Mouse (Mus musculus): ENCODE measurements around the gene Efl1.

DNA sequence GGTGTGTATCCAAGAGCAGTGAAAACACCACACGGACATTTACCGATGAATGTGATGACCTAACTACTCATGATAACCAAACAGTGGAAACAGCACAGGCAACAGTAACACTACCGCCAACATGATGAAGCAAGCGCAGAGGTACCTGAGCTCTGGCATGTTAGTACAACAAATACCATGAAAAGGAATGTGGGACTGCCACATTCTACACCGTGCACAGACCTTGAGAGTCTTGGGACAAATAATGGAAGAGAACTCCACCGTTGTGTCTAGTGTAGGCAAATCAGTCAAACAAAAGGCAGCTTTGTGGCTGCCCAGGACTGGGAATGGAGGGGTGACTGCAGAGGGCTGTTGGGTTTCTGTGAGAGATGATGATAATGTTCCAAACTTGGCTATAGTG lies 43.0 kb upstream of the Efl1 start:
- no peak for TF ChIP-seq POLR2A (IDR thresholded peaks at IDR 0.05; ENCODE audit: insufficient read length, low read depth)
- TF ChIP-seq USF1 (IDR thresholded peaks at IDR 0.05; ENCODE audit: low read depth): no peak
- no peak for TF ChIP-seq MAX (IDR thresholded peaks at IDR 0.05; ENCODE audit: low read depth)
- no peak for TF ChIP-seq E2F4 (IDR thresholded peaks at IDR 0.05; ENCODE audit: insufficient read depth)
- no peak for TF ChIP-seq POLR2AphosphoS2 (IDR thresholded peaks at IDR 0.05; ENCODE audit: insufficient read length, low read depth)
- TF ChIP-seq MYOD1 (IDR thresholded peaks at IDR 0.05; ENCODE audit: control insufficient read depth in 1 of 3, insufficient read length in 2 of 3, low read depth in 2 of 3): no peak
- TF ChIP-seq MYOG (IDR thresholded peaks at IDR 0.05; ENCODE audit: control insufficient read depth in 1 of 3, insufficient read depth in 1 of 3, insufficient read length in 2 of 3, low read depth in 2 of 3): no peak
- TF ChIP-seq CEBPB (IDR thresholded peaks at IDR 0.05; ENCODE audit: insufficient read depth, poor library complexity, severe bottlenecking): no peak
- TF ChIP-seq TCF3 (IDR thresholded peaks at IDR 0.05; ENCODE audit: insufficient read length, low read depth): no peak
- no peak for TF ChIP-seq TCF12 (IDR thresholded peaks at IDR 0.05; ENCODE audit: insufficient read depth, poor library complexity, severe bottlenecking)
- TF ChIP-seq SRF (IDR thresholded peaks at IDR 0.05; ENCODE audit: control insufficient read depth, insufficient read length, low read depth): no peak
- TF ChIP-seq REST (IDR thresholded peaks at IDR 0.05; ENCODE audit: insufficient read depth, insufficient read length): no peak
